Mouse (Mus musculus) forebrain, embryonic 14.5 days (tissue): ENCODE measurements around the gene Clspn. TPM values are rescaled to one million over a fixed set of nuclear protein-coding genes. Genes with fewer than 3 reads are reported as not detected.

Experiments used
- ATAC-seq: fragments of 200-750 bp; cut with Nextera tagmentation; 2 replicates; pipeline ENCODE4 v1.8.0; 2017; ENCODE audit warnings: mild to moderate bottlenecking, moderate library complexity
- DNase-seq: peaks from one replicate; pipeline ENCODE4 v3.0.0-alpha.2; 2015; ENCODE audit warnings: low spot score
- H3K27ac ChIP-seq: fragments of 300-500 bp; sonication (generic); 2 replicates; pipeline ENCODE4 v1.5.1; 2014; ENCODE audit warnings: low read depth, mild to moderate bottlenecking, control low read depth, low read length, moderate library complexity
- H3K27me3 ChIP-seq: fragments of 300-500 bp; sonication (generic); replicated peaks from 2 replicates; pipeline ENCODE4 v1.6.1; 2014; ENCODE audit warnings: low read length, control low read depth, mixed read lengths; ENCODE audit not compliant: control insufficient read depth, insufficient read depth
- H3K36me3 ChIP-seq: fragments of 300-500 bp; sonication (generic); 2 replicates; pipeline ENCODE4 v1.6.1; 2014; ENCODE audit warnings: low read length, control low read depth; ENCODE audit not compliant: control insufficient read depth, insufficient read depth
- H3K4me1 ChIP-seq: fragments of 300-500 bp; sonication (generic); 2 replicates; pipeline ENCODE4 v1.6.1; 2014; ENCODE audit warnings: antibody characterized with exemption, low read length, control low read depth; ENCODE audit not compliant: control insufficient read depth, insufficient read depth
- H3K4me2 ChIP-seq: fragments of 300-500 bp; sonication (generic); 2 replicates; pipeline ENCODE4 v1.6.1; 2014; ENCODE audit warnings: mild to moderate bottlenecking, control low read depth, low read length
- H3K4me3 ChIP-seq: fragments of 300-500 bp; sonication (generic); 2 replicates; pipeline ENCODE4 v1.5.1; 2014; ENCODE audit warnings: low read depth, low read length, control low read depth
- H3K9ac ChIP-seq: fragments of 300-500 bp; sonication (generic); 2 replicates; pipeline ENCODE4 v1.6.1; 2014; ENCODE audit warnings: mild to moderate bottlenecking, low read length, control low read depth, moderate library complexity
- H3K9me3 ChIP-seq: fragments of 300-500 bp; sonication (generic); replicated peaks from 2 replicates; pipeline ENCODE4 v1.6.1; 2016; ENCODE audit warnings: low read length, control low read depth, mixed read lengths; ENCODE audit not compliant: control insufficient read depth
- WGBS: fragments of 180-500 bp; shearing (Covaris S2); extraction: QIAGEN DNeasy Blood & Tissue Kit; methylation state at CpG from one replicate; pipeline ENCODE4 v1.1.7; 2014; 5-methylcytosine and 5-hydroxymethylcytosine counted together
- microRNA-seq: library from miRNA; unstranded; fragments of <30 nt; microRNA quantifications from one replicate; pipeline ENCODE4, GENCODE M21; 2016
- polyA plus RNA-seq: library from polyadenylated mRNA; unstranded; fragments of >200 nt; fragmentation: Nextera tagmentation; extraction: Ambion mirVana; gene quantifications from 2 replicates; pipeline ENCODE4 v1.2.1, GENCODE M21; 2014

Clspn gene
- polyA plus RNA-seq, 1 experiment from 2014 or later, result 20.1 TPM

DNA sequence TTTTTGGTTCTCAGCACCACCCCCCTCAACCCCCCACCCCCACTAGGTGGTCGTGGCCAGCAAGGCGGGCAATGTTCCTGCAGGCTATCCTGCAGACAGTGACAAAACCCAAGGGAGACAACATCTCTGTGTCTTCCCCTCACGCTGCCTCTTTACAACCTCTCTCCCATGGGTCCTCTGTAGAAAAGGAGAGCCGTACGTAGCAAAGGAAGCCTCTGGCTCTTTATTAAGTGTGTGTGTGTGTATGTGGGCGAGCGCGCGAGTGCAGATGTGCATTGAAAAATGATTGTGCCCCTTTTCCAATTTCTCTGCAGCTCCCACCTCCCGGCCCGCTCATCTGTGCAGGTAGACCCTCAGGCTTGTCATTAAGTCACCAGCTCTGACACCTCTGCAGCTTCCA is 79.6 kb downstream of the Clspn start:
- Histone ChIP-seq H3K9ac (no peak overlapping the region), H3K4me1 (peaks cover 3% of the 10 kb centered on the region), H3K36me3 (no peaks in the 10 kb centered on the region), H3K4me2 (no peak overlapping the region; the same call in 1 of the 2 replicates), H3K4me3 (no peak overlapping the region), H3K9me3 (no peaks in the 10 kb centered on the region), H3K27me3 (no peaks in the 10 kb centered on the region), H3K27ac (no peak overlapping the region)
- WGBS, result 22% methylated on average over 11 of the region's 11 CpGs
- DNase-seq (no peak), ATAC-seq (no peak)

DNA sequence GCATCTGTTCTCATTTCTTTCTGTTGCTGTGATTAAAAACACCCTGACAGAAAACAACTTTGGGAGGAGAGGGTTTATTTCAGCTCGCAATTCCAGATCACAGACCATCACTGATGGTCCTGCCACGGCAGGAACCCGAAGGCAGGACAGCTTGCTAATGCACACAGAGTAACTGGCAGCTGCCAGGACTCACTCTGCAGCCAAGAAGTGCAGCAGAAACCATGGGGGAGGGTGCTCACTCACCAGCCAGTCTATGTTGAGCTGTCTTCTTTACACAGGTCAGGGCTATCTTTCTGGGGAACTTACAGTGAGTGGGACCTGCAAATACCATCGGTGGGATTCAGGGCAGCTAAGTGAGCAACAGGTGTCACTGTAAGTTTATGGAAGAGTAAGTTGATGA is 80.7 kb downstream of the Clspn start:
- DNase-seq (peak; percentile 25), ATAC-seq (no peak)
- Histone ChIP-seq H3K4me3 (no peak overlapping the region), H3K27me3 (no peaks in the 10 kb centered on the region), H3K9ac (no peak overlapping the region), H3K4me1 (peaks cover 3% of the 10 kb centered on the region), H3K4me2 (no peak overlapping the region), H3K36me3 (no peaks in the 10 kb centered on the region), H3K27ac (no peak overlapping the region), H3K9me3 (no peaks in the 10 kb centered on the region)
- WGBS, result 61% methylated on average over 4 of the region's 4 CpGs

DNA sequence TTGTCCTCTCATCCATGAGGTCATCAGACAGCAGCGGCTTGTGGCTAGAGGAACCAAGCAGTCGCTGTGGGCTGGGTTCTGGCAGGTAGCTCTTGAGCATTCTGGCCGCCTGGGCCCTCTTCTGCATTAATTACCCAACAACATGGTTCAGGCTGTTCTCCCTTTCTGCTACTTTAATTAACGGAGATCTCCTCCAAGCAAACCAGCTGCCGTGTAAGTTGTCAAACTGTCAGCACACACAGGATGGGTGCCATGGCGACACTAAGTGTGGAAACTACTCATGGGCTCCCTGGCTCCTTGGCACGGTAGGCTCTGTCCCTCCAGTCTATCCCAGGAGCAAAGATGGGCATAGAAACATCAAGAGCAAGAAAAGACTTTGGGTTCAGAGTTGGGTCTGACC is 82.6 kb downstream of the Clspn start:
- Histone ChIP-seq H3K36me3 (no peaks in the 10 kb centered on the region), H3K9me3 (no peaks in the 10 kb centered on the region), H3K4me1 (peaks cover 3% of the 10 kb centered on the region), H3K4me3 (no peak overlapping the region), H3K27me3 (no peaks in the 10 kb centered on the region), H3K4me2 (no peak overlapping the region), H3K9ac (no peak overlapping the region), H3K27ac (peak overlapping the region; percentile 56; the same call in 1 of the 2 replicates)
- ATAC-seq (peak; percentile 79), DNase-seq (peak; percentile 85)
- WGBS, result 20% methylated on average over 7 of the region's 7 CpGs

DNA sequence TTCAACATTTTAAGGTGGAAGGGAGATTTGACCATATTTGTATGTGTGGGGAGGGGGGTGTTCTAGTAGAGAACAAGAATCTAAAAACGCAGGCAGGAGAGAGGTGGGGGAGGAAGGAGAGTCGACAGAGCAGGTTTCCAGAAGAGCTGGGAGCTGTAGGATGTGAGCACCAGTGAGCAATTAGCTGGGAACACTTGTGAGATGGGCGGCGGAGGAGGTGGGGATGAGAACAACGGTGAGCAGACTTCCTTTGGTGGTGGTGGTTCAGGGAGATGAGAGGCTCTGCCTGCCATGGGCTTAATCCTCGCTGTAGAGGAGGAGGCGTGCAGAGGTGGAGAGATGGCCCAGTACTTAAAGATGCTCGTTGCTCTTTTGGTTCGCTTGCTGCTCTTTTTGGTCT is 85.2 kb downstream of the Clspn start:
- ATAC-seq, result no peak
- H3K36me3 ChIP-seq, result no peaks in the 10 kb centered on the region

More for the DNA sequence above, 85.2 kb downstream of the Clspn start:
- Histone ChIP-seq H3K27me3 (no peaks in the 10 kb centered on the region), H3K9ac (no peak overlapping the region), H3K4me3 (no peak overlapping the region), H3K4me1 (peaks cover 3% of the 10 kb centered on the region; the same call in 1 of the 2 replicates), H3K9me3 (no peaks in the 10 kb centered on the region), H3K27ac (no peak overlapping the region), H3K4me2 (no peak overlapping the region)
- no peak for DNase-seq
- WGBS, result 27% methylated on average over 9 of the region's 9 CpGs

Small RNA genes lying within 50 kb of the gene (microRNA-seq; reads per million reads assigned to microRNA genes)
- gene Mir7119, result 0.79 reads per million

Other genes with a start within 250 kb of the Clspn start
- gene Adprhl2, start 235.2 kb upstream of the Clspn start, polyA plus RNA-seq, result 53.9 and 62.4 TPM in 2 replicates
- 9.4 and 11.1 TPM in 2 replicates for gene Tekt2, start 231.2 kb upstream of the Clspn start, polyA plus RNA-seq
- 7.7 and 13.4 TPM in 2 replicates for gene Ago3, start 127.4 kb upstream of the Clspn start, polyA plus RNA-seq
- gene Ago1, start 88.4 kb upstream of the Clspn start, polyA plus RNA-seq, result 19.0 and 22.1 TPM in 2 replicates
- 5.7 and 6.4 TPM in 2 replicates for gene Ago4, start 23.5 kb upstream of the Clspn start, polyA plus RNA-seq
- gene 5730409E04Rik, start 52.9 kb downstream of the Clspn start, polyA plus RNA-seq, result 3.4 and 4.1 TPM in 2 replicates
- gene Psmb2, start 120.7 kb downstream of the Clspn start, polyA plus RNA-seq, result 501 and 584 TPM in 2 replicates
- gene Tfap2e, start 179.3 kb downstream of the Clspn start, polyA plus RNA-seq, result 0.69 and 1.0 TPM in 2 replicates
- gene Ncdn, start 196.5 kb downstream of the Clspn start, polyA plus RNA-seq, result 47.8 and 79.3 TPM in 2 replicates
- gene AU040320, start 196.6 kb downstream of the Clspn start, polyA plus RNA-seq, result 28.2 and 35.4 TPM in 2 replicates